Mouse (Mus musculus) cortical plate, adult 2 months (tissue): Measurements from ENCODE around the gene Hdc.

ENCODE experiments used
- CTCF ChIP-seq: fragments of 200-500 bp; IDR thresholded peaks from 2 replicates; pipeline ENCODE4 v1.5.1; 2011; ENCODE audit warnings: mild to moderate bottlenecking, control low read depth, low read length; ENCODE audit not compliant: insufficient read depth; ENCODE audit errors: extremely low read depth
- POLR2A ChIP-seq: fragments of 200-500 bp; IDR thresholded peaks from 2 replicates; pipeline ENCODE4 v1.6.1; 2011; ENCODE audit warnings: mild to moderate bottlenecking, low read length, control low read depth; ENCODE audit not compliant: insufficient read depth; ENCODE audit errors: extremely low read depth

DNA sequence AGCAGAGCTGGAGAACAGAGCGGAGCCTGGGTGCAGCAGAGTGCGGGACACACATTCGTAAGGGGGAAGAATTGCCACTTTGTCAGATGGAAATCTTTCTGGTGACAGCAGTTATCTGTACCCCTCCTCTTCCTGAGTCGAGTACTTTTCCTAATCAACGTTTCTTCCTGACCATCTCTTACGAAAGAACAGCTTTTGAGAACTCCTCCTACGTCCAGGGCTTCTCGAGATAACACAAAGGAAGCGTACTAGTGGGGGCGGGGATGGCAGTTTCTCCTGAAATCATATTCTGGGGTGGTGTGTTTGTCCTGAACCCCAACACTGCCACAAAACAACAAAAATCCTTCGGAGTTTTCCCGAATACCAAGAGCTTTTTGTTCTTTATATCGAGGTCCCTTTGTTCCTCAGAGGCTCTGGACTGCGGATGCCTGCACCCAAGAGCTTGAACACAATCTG is at the start of gene Hdc:
- no peak for TF ChIP-seq CTCF
- TF ChIP-seq POLR2A: no peak
